Mouse (Mus musculus) cortical plate, adult 2 months (tissue): Measurements from ENCODE around the gene Zfp69.

Experiments
- CTCF ChIP-seq: fragments of 200-500 bp; IDR thresholded peaks from 2 replicates; pipeline ENCODE4 v1.5.1; 2011; ENCODE audit warnings: mild to moderate bottlenecking, control low read depth, low read length; ENCODE audit not compliant: insufficient read depth; ENCODE audit errors: extremely low read depth
- POLR2A ChIP-seq: fragments of 200-500 bp; IDR thresholded peaks from 2 replicates; pipeline ENCODE4 v1.6.1; 2011; ENCODE audit warnings: mild to moderate bottlenecking, low read length, control low read depth; ENCODE audit not compliant: insufficient read depth; ENCODE audit errors: extremely low read depth

DNA sequence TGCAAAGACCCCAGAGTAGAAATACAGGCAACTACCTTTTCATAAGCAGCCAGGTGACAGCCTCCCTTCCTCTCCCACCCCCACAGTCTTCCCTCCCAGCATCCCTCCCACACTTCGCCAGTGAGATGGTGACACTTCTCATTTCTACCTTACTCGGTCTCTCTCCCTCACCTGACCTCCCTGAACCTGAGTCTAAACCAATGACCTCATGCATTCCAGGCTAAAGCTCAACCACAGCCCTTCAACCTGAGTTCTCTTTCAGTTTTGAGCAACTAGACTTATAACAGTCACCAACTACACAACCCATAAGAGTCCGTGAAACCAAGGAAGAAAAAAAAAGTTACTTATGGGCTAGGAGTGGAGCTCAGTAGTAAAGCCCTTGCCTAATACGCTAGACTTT, 35.8 kb upstream of the Zfp69 start:
- TF ChIP-seq CTCF (no peak), POLR2A (no peak)
